Mouse (Mus musculus) layer of hippocampus, postnatal 10 days (tissue): ENCODE data around the gene Cdh13. TPM values are rescaled to one million over a fixed set of nuclear protein-coding genes. Genes with fewer than 3 reads are reported as not detected.
A peak's percentile ranks its signal among the peaks of the same experiment; 100 is the strongest.
"Not testable (repeated sequence)": the region's sequence is repeated elsewhere in the genome, so short reads cannot be mapped to it uniquely, and the experiment has no call there.

Experiments used
- DNase-seq, 2 experiments: peaks; one replicate each; pipeline ENCODE4 v3.0.0; 2021; ENCODE audit warnings: low spot score in 2 of 2
- total RNA-seq, 2 experiments: library from RNA; stranded (reverse); gene quantifications; 2 replicates each; pipeline ENCODE4 v1.2.3; 2021

Cdh13 gene
- total RNA-seq, 2 experiments from 2014 or later = 74.9 to 76.6 TPM

GRCm38 (mm10) chr8:118665081-118665480 lies 381.5 kb downstream of the Cdh13 start:
- DNase-seq = no peak

GRCm38 (mm10) chr8:118667736-118668135 lies 384.2 kb downstream of the Cdh13 start:
- peak in 1 of 2 experiments; percentile 26 for DNase-seq

- no peak for DNase-seq
Observed at GRCm38 (mm10) chr8:118676233-118676632, 392.7 kb downstream of the Cdh13 start.

- DNase-seq = no peak
Observed at GRCm38 (mm10) chr8:118679347-118679746, 395.8 kb downstream of the Cdh13 start.

GRCm38 (mm10) chr8:118683386-118683785 lies 399.9 kb downstream of the Cdh13 start:
- no peak for DNase-seq

- DNase-seq = no peak
Observed at GRCm38 (mm10) chr8:118685863-118686262, 402.3 kb downstream of the Cdh13 start.

- no peak for DNase-seq
Observed at GRCm38 (mm10) chr8:118689849-118690248, 406.3 kb downstream of the Cdh13 start.

- DNase-seq = no peak
Observed at GRCm38 (mm10) chr8:118701312-118701880, 417.9 kb downstream of the Cdh13 start.

GRCm38 (mm10) chr8:118709366-118709765 lies 425.8 kb downstream of the Cdh13 start:
- no peak for DNase-seq

GRCm38 (mm10) chr8:118711631-118712030 lies 428.1 kb downstream of the Cdh13 start:
- DNase-seq = no peak

- DNase-seq = no peak
Observed at GRCm38 (mm10) chr8:118713111-118713510, 429.6 kb downstream of the Cdh13 start.

- DNase-seq = no peak
Observed at GRCm38 (mm10) chr8:118713596-118713995, 430.1 kb downstream of the Cdh13 start.

- DNase-seq = no peak
Observed at GRCm38 (mm10) chr8:118722896-118723295, 439.4 kb downstream of the Cdh13 start.

- no peak for DNase-seq
Observed at GRCm38 (mm10) chr8:118725651-118726050, 442.1 kb downstream of the Cdh13 start.

GRCm38 (mm10) chr8:118741781-118742180 lies 458.2 kb downstream of the Cdh13 start:
- DNase-seq = no peak

- no peak for DNase-seq
Observed at GRCm38 (mm10) chr8:118744991-118745390, 461.5 kb downstream of the Cdh13 start.

GRCm38 (mm10) chr8:118748041-118748604 lies 464.6 kb downstream of the Cdh13 start:
- no peak for DNase-seq

- DNase-seq = no peak
Observed at GRCm38 (mm10) chr8:118749191-118749590, 465.7 kb downstream of the Cdh13 start.

- DNase-seq = no peak
Observed at GRCm38 (mm10) chr8:118749786-118750185, 466.3 kb downstream of the Cdh13 start.

GRCm38 (mm10) chr8:118753710-118754109 lies 470.2 kb downstream of the Cdh13 start:
- no peak for DNase-seq

- no peak for DNase-seq
Observed at GRCm38 (mm10) chr8:118754119-118754518, 470.6 kb downstream of the Cdh13 start.

GRCm38 (mm10) chr8:118777507-118777906 lies 494.0 kb downstream of the Cdh13 start:
- DNase-seq = not testable (repeated sequence)

- no peak for DNase-seq
Observed at GRCm38 (mm10) chr8:118778374-118778773, 494.8 kb downstream of the Cdh13 start.
